Mouse (Mus musculus): Measurements from ENCODE around the gene Birc7.

DNA sequence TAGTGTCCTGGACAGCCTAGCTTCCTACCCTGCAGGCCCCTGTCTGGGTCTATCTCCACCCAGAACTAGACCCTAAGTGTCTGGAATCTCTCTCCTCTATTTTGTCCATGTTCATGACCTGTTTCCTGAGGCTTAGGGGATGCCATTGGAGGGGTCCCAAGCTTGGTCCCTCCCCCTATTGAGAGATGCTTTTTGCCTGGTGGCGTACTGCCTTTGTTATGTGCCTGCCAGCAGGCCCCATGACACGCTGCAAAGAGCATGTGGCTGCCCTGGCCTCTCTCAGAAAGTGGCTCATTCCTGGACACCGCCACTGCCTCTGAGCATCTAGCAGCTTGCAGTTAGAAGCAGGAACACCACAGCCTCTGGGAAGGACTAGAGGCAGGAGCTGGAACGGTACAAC lies at the start of gene Birc7:
- no peak for TF ChIP-seq CTCF (IDR thresholded peaks at IDR 0.05)
- TF ChIP-seq POLR2A (IDR thresholded peaks at IDR 0.05; ENCODE audit: insufficient read depth, low read depth, low read length) = no peak
- no peak for TF ChIP-seq EP300 (IDR thresholded peaks at IDR 0.05; ENCODE audit: insufficient read depth, low read depth, low read length)
